Mouse (Mus musculus): ENCODE results near the gene Sergef.
A peak's percentile ranks its signal among the peaks of the same experiment; 100 is the strongest.

Sergef gene

DNA sequence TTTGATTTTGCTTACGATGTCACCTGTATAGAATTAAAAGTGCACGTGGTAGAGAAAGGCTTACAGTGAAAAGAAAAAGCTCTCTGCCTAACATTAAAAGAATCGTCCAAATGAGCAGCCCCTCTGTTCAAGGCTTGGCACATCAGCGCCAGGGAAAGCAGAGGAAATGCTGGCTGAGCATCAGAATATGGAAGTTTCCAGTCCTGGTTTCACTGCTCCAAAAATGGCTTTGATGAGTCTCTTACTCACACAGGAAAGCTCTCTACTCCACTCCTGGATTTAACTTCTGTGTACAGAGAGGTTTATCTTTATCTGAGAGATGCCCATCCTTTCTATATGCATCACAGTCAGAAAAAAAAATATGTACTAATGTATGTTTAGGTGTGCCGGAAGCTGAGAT lies 61.5 kb downstream of the Sergef start:
- peak; percentile 58 for DNase-seq (ENCODE audit: low read depth, low spot score)

DNA sequence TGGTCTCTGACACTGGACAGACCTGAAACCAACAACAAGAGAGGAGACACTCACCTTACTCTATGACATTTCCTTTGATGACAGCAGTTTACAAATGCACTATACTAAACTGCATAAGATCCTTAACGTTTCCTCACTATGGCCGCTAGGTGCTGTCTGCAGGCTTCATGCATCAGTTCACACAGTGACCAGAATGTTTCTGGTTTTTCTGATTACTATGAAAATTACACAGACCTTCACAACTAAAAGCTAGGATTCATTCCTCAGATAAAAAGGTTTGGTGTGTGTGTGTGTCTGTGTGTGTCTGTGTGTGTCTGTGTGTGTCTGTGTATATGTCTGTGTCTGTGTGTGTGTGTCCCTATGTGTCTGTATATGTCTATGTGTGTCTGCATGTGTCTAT lies 63.7 kb downstream of the Sergef start:
- no peak for DNase-seq (ENCODE audit: low read depth, low spot score)

DNA sequence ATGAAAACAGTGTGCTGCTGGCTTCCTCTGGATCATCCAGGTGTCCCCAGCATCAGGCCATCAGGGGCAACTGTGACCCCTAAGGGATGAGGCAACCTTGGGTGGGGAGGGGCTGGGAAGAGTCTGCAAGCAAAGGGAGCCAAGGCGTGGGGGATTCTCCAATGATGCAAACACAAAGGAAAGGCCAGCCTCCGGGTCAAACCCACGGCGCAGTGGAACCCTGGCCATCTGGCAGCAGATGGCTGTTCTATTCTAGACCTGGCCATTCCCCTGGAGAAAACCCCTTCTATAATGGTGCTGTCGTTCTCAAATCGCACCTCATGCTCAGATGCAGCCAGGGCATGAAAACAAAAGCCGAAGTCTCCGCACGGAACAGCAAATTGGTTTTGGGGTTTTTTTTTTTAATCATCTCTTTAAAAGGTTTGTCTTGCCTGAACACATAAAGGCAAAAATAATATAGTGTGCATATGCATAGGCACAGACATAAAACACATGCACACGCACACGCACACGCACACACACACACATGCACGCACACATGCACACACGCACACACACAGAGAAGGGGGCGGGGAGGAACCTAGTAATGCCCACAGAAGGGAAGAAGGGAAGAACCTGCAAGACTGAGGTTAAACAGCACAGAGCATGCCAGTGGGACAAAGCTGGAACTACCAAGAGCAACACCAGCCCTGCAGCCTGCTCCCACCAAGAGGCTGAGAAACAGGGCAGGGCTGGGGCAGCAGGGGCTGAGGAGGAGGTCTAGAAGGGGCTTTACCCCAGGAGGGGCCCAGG lies 66.6 kb downstream of the Sergef start:
- peak; percentile 89 for DNase-seq (ENCODE audit: low read depth, low spot score)

DNA sequence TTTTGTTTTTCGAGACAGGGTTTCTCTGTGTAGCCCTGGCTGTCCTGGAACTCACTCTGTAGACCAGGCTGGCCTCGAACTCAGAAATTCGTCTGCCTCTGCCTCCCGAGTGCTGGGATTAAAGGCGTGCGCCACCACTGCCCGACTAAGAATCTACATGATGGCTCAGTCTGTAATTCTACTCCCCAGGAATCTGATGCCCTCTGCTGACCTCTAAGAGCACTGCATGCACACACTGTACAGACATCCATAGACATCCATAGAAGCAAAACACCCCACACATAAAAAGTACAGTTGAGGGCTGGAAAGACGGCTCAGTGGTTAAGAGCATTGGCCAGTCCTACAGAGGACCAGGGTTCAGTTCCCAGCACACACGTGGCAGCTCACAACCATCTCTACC lies 70.1 kb downstream of the Sergef start:
- DNase-seq (ENCODE audit: low read depth, low spot score) = peak; percentile 78

DNA sequence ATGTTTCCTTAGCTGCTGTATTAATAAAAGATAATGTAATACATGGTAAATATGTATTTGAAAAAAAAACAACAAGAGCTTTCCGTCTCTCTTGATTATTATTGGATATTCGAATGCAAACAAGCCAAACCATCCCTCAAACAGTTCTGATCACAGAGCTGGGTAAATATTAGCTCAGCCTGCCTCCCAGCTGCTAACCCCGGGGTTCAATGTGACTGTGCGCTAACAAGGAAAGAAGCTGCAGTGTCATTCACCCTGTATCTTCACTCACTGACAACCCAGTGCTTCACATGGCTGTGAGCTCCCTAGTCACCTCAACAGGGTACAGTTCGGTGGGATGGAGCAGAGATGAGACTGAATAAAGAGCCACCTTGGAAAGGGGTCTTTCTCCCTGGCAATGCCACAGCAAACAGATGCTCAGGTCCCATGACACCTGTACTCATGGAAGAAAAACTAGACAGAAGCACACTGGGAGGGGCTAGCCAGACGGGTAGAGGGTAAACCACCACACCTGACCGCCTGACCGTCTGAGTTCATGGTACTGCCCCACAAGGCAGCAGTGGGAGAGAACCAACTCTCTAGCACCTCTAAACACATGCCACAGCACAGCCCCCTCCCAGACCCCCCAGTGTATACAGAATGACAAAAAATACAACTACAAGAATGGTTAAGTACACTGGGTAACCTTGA lies 73.1 kb downstream of the Sergef start:
- no peak for DNase-seq (ENCODE audit: low read depth, low spot score)

DNA sequence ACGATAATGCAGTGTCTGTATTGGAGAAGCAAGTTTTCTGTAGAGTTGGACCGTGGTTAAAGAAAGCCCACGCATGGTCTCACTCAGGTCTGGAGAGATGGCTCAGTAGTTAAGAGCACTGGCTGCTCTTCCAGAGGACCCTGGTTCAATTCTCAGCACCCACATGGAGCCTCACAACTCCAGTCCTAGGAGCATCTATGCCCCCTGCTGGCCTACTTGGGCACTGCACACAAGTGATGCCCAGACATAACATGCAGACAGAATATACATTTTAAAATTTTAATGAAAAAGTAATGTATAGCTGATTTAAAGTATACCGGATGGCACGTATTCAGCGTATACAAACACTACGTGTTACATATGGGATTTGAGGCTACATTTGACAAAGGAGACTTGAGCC lies 74.2 kb downstream of the Sergef start:
- no peak for DNase-seq (ENCODE audit: low read depth, low spot score)

DNA sequence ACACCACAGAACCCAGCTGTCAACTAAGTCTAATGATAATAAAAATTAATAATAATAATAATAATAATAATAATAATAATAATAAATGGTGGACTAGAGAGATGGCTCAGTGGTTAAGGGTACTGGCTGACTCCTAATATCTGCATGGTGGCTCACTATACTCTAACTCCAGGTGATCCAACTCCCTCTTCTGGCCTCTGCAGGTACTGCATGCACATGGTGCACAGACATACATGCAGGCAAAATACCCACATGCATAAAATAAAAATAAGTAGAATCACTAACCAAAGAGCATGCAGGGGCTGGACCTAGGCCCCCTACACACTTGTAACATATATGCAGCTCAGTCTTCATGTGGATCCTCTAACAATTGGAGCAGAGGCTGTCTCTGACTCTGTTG lies 75.8 kb downstream of the Sergef start:
- no peak for DNase-seq (ENCODE audit: low read depth, low spot score)

DNA sequence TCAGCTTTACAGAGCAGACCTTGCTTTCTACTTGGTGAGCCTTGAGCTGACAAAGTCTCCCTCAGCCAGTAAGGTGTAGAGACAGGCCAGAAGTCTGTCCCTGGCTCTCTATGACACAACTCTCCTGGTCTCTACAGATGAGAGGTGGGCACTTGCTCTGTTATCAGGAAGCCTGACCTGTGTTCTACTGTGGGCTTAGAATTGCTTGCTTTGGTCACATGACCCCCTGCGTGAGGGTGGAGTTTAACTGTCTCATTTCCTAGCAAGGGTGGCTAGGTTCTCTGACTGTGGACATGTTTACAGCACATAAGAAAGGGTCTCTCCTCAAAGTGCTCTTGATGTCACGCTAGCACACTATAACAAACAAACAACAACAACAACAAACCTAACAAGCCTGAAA lies 79.5 kb downstream of the Sergef start:
- no peak for DNase-seq (ENCODE audit: low read depth, low spot score)

DNA sequence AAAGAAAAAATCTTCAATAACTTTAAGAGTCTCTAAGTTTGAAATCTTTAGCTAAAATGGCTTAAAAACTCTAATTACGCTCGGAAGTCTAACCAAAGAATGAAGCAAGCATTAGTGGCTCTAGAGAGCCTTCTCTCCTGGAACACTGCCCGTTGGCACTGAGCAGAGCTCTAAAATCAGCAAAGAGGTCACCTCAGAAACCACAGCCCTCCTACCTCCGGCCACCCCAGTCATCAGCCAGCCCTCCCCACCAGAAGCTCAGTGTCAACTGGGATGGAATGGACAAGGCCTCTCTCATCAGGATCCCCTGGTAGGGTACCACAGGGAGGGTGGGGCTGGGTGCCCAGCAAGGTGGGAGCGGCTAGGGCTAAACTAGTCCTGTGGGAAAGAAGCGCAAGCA lies 80.0 kb downstream of the Sergef start:
- DNase-seq (ENCODE audit: low read depth, low spot score) = peak; percentile 93

DNA sequence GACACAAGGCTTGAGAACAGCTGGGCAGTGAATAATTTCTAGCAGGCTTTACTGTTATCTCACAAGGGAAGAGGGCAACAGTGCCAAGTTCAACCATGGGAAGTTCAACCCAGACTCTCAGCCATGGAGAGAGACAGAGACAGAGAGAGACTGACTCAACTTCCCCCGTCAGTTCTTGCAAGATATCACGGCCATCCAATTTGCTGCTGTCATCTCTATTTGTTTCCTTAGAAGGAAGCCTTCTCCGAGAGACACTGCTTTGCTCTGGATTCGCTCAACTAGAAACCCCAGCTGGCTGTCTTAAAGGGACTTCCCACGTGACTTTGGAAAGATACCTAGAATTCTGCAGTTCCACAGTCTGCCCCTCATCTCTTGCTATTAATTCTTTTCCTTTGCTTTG lies 80.6 kb downstream of the Sergef start:
- no peak for DNase-seq (ENCODE audit: low read depth, low spot score)

DNA sequence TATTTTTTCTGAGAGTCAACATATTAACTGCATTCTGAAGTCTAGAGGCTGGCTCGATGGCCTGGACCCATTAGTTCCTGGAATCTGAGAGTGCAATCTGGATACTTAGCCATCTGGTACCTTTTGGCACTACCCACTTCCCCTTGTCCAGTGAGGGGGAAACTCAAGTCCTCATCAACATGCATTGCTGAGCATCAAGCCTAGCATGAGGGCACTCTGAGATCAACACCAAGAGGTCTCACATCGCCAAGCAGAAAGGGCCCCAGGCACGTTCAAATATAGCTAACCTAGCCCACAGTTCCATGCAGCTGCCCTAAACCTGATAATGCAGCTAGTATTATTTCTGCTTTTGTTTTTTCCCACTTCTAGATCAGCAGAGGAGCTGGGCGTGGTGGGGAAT lies 81.6 kb downstream of the Sergef start:
- peak; percentile 98 for DNase-seq (ENCODE audit: low read depth, low spot score)

DNA sequence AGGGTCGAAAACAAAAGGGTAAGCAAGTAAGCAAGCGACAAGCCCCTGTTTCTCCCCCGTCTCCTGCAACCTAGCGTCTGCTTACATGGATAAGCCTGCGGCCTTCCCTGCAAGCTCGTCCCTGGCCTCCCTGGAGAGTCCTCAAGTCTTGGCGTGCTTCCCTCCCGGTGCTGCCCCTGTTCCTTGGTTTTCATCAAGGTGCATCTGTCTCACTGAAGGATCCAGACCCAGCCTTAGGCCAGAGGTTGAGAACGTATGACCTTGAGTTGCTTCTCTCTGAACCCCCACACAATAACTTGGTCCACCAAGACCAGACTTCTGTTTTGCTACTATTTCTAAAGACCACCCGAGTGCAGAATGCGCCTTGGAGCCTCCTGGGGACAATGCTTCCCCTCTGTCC lies 82.2 kb downstream of the Sergef start:
- no peak for DNase-seq (ENCODE audit: low read depth, low spot score)

DNA sequence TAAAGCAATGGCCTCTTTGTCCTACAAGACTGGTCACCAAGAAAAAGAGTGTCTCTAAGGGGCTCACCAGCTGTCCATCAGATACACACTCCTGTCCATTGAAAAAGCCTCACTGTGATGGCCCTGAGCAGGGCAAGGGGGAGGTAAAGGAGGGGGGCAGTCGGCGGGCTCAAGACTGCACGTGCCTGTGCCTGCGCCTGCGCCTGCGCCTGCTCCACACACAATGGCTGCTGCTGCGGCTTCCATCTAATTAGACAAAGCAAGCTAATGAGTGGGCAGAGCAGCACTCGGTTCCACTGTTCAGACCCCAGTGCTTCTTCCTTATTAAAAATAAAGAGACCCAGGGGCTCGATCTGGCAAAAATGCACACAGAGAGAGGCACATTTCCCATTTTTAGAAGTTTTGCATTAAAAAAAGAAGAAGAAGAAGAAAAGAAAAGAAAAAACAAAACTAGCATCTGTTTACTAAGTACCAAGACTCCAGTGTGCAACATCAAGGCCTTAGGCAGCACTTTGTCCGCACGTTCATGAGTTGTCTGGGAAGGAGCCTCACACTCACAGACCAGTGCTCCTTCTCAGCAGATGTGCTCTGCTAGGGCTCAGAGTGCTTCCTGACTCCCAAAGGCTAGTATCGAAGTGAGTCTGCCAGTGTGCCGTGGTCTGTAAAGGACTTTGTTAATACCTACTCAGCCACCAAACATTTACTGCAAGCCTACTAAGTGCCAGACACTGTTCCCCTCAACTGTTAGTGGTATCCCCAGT lies 83.1 kb downstream of the Sergef start:
- DNase-seq (ENCODE audit: low read depth, low spot score) = no peak

DNA sequence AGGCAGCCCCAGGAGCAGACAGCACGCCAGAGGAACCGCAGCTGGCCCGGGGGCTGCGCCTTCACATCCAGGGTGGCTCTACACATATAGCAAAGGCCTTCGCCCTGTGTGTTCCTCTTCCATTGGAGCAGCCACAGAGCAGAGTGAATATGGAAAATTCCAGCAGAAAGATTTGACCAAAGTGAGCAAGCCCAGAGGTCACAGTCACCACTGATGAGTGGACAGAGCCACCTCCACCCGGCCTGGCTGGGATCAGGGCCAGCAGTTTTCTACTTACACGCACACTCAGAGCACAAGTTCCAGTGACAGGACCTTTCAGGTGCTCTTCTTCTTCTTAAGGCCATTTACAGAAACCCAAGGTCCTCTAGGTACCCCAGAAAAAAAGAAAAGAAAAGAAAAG lies 83.9 kb downstream of the Sergef start:
- no peak for DNase-seq (ENCODE audit: low read depth, low spot score)

DNA sequence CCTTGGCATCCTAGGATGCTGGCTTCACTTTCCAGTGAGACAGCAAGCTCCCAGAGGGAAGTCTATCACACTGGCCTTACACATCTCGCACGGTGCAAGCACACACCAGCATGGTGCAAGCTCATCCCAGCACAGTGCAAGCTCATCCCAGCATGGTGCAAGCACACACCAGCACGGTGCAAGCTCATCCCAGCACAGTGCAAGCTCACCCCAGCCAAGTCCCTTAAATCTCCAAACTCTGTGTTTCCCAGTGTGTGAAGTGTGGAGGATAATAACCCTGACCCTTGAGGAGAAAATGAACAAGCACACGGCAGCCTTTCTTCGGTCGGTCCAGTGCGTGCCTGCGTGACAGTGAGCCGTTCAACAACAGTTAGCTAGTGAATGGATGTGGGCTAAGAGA lies 84.8 kb downstream of the Sergef start:
- no peak for DNase-seq (ENCODE audit: low read depth, low spot score)

DNA sequence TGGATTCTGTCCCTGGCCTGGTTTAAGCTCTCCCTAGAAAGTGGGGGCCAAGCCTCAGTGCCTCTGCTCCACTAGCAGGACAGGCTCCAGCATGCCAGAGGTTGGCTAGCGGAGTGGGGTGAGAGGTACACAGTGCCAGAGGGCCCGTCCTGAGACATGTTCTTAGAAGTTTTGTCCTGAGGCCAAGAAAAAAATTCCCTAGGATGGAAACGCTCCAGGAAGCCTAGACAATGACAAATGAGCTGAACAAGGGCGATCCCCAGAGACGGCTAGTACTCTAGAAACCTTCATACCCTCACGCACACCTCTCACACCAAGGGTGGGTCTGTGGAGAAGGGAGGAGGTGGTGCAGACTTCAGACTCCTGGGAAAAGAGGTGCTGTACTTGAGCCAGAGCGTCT lies 85.6 kb downstream of the Sergef start:
- no peak for DNase-seq (ENCODE audit: low read depth, low spot score)

DNA sequence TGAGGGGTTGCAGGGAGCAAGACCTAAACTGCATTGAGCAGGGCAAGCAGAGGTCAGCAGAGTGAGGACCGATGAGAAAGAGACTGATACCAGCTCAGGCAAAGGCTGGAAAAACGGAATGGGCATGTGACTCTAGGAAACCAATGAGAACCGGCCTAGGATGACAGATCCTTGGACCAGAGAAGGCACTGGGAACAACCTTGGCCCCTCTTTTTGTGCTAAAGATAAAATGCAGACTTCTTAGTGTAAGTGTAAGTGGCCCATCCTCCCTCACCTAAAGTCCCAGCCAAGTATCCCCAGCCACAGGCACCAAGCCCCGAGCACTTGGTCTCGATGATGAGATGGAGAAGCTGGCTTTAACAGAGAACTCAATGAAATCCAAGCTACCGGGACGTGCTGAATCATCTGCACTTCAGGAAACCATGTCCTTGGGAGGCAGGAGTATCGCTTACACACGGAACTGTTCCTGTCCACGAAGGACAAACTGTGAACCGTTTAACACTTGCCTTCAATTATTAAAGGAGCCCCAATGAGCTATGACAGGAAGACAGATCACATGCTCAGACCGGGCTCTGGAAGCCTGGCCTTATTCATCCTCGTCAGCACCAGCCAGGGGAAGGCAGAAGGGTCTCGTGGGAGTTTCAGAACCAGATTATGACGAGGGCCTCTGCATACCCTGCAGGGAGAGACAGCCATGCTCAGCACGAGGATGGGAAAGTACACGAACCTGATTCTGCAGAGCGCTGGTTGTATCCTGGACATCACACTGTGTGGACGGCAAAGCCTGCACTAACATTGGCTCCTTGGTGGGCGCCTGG lies 87.5 kb downstream of the Sergef start:
- DNase-seq (ENCODE audit: low read depth, low spot score) = no peak

DNA sequence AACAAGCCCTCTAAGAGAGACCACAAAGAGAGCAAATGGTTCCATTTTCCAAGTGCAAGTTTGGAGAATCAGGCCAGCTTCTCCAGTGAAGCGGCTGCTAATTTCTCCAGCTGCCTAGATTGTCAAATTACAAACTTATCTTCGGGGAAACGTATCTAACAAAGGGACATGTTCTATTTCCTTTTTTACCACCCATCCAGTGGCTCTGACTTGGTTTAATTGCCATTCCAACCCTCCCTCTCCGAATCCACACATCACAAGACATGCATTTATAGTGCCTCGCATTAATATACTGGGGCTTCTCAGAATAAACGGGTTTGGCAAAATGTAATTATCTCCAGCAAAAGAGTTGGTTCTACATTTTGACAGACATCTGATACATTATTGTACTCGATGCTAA lies 88.4 kb downstream of the Sergef start:
- peak; percentile 59 for DNase-seq (ENCODE audit: low read depth, low spot score)

DNA sequence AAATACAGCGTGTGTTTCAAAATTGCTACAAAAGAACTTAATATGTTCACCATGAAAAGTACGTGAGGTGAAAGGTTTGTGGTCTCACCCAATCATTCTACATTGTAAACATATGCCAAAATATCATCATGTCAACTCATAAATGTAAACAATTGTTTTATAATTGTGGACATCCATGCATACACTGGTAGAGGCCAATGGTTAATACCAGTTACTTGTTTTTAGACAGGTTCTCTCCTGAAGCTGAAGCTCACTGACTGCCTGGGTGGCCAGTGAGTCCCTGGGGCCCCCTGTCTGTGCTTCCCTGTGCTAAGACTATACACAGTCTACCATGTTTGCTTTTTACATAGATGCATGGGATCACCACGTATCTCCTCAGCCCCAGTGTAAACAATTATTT lies 91.5 kb downstream of the Sergef start:
- no peak for DNase-seq (ENCODE audit: low read depth, low spot score)

DNA sequence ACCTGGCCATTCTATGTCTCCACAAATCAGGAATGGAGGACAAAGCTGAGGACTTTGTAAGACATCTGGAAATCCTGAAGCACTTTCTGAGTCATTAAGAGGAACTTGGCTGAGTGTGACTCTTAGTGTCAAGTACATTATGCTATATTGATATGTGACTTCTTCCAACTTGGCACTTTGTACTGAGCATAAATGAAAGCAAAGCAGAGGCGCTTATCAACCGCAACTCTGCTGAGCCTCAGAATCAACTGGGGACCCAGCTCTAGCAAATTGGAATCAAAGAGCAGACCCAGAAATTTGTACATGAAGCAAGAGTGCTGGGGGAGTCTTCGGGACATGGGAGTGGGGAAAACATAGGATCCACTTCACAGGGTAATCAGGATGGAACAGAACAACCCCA lies 92.0 kb downstream of the Sergef start:
- DNase-seq (ENCODE audit: low read depth, low spot score) = no peak

DNA sequence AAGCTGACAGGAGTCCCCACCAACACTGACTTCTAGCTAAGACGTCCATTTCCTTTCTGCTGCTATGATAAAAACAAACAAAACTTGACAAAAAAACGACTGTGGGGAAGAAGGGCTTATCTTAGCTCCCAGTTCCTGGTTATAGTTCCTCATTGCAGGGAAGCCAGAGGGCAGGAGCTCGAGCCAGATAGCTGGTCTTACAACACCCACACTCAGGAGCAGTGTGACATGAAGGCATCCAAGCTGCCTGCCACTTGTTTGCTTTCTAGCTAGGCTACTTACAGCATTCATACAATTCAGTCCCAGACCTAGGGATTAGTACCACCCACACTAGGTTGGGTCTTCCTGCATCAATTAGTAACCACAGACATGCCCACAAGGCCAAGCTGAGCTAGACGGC lies 93.1 kb downstream of the Sergef start:
- no peak for DNase-seq (ENCODE audit: low read depth, low spot score)

DNA sequence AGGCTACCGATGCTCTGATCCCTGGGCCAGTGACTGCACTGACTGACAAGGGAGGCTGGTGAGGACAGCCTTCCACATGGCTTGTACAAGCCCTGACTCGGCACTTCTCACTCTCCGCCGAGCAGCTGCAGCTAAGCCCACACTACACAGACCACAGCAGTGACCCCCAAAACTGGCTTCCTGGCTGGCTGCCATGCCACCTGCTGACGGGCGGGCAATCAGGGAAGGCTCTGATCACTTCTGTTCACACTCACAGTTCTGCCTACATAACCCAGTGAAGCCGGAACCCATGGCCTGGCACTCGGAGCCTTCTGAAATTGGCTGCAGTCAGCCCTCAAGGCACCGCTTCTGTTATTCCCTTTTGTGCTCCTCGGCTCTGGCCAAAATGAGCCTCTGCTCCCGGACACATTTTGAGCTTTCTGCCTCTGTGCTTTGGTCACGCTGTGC lies 95.4 kb downstream of the Sergef start:
- peak; percentile 98 for DNase-seq (ENCODE audit: low read depth, low spot score)
